Mouse (Mus musculus) bone marrow macrophage, adult 2 months (primary cell): ENCODE measurements around the gene Hormad2. TPM values are rescaled to one million over a fixed set of nuclear protein-coding genes. Genes with fewer than 3 reads are reported as not detected.

Source experiments
- H3K27ac ChIP-seq: 2 replicates; pipeline ENCODE4 v1.5.1; 2012; ENCODE audit warnings: low read depth, low read length; ENCODE audit not compliant: insufficient read depth
- H3K4me1 ChIP-seq: 2 replicates; pipeline ENCODE4 v1.6.1; 2012; ENCODE audit warnings: low read length; ENCODE audit not compliant: control insufficient read depth, insufficient read depth
- H3K4me3 ChIP-seq: 2 replicates; pipeline ENCODE4 v1.5.1; 2012; ENCODE audit warnings: mild to moderate bottlenecking, low read length, moderate library complexity; ENCODE audit not compliant: insufficient read depth
- CTCF ChIP-seq: IDR thresholded peaks from 2 replicates; pipeline ENCODE4 v1.5.1; 2012; ENCODE audit warnings: low read depth, mild to moderate bottlenecking, low read length, moderate library complexity
- POLR2A ChIP-seq: IDR thresholded peaks from 2 replicates; pipeline ENCODE4 v1.6.1; 2012; ENCODE audit warnings: mild to moderate bottlenecking, low read depth, low read length, borderline replicate concordance
- polyA plus RNA-seq: library from polyadenylated mRNA; stranded (reverse); fragments of >200 nt; gene quantifications from 2 replicates; pipeline ENCODE4 v1.2.4, GENCODE M21; 2012; ENCODE audit not compliant: missing spikeins, insufficient read depth, insufficient read length

Gene Hormad2
- polyA plus RNA-seq, 1 experiment = not detected

- no peak overlapping the region for H3K27ac ChIP-seq
- TF ChIP-seq POLR2A = no peak
- TF ChIP-seq CTCF = no peak
Measured at GRCm38 (mm10) chr11:4298615-4299014, 142.3 kb downstream of the Hormad2 start.

GRCm38 (mm10) chr11:4297753-4298152, 143.2 kb downstream of the Hormad2 start:
- TF ChIP-seq CTCF = no peak
- no peak for TF ChIP-seq POLR2A
- H3K4me3 ChIP-seq = no peak overlapping the region
- peaks cover 36% of the 10 kb centered on the region for H3K4me1 ChIP-seq
- H3K27ac ChIP-seq = no peak overlapping the region

More at GRCm38 (mm10) chr11:4298615-4299014, 142.3 kb downstream of the Hormad2 start:
- Histone ChIP-seq H3K4me1 (peaks cover 36% of the 10 kb centered on the region), H3K4me3 (no peak overlapping the region)

- TF ChIP-seq CTCF (no peak), POLR2A (no peak)
- Histone ChIP-seq H3K4me1 (peaks cover 36% of the 10 kb centered on the region), H3K4me3 (no peak overlapping the region), H3K27ac (no peak overlapping the region)
Measured at GRCm38 (mm10) chr11:4296610-4297275, 144.2 kb downstream of the Hormad2 start.

Other genes with a start within 250 kb of the Hormad2 start
- 4.1 and 5.4 TPM in 2 replicates for gene Castor1, start 222.9 kb downstream of the Hormad2 start, polyA plus RNA-seq
- gene Osm, start 204.7 kb downstream of the Hormad2 start, polyA plus RNA-seq = 5.3 and 6.2 TPM in 2 replicates
- gene Lif, start 183.5 kb downstream of the Hormad2 start, polyA plus RNA-seq = 0.21 TPM in 1 of 2 replicates, not detected in the other
- gene Mtmr3, start 153.8 kb upstream of the Hormad2 start, polyA plus RNA-seq = 43.1 and 43.5 TPM in 2 replicates
- gene Gm11032, start 179.0 kb upstream of the Hormad2 start, polyA plus RNA-seq = not detected in 2 replicates
- 34.2 and 36.5 TPM in 2 replicates for gene Ascc2, start 196.6 kb upstream of the Hormad2 start, polyA plus RNA-seq